Mouse (Mus musculus) heart, embryonic 15.5 days (tissue): ENCODE measurements around the gene Hmmr. TPM values are rescaled to one million over a fixed set of nuclear protein-coding genes. Genes with fewer than 3 reads are reported as not detected.

ENCODE experiments used
- polyA plus RNA-seq: library from polyadenylated mRNA; unstranded; fragments of >200 nt; fragmentation: Nextera tagmentation; extraction: Ambion mirVana; gene quantifications from 2 replicates; pipeline ENCODE4 v1.2.1, GENCODE M21; 2015

Gene Hmmr
- polyA plus RNA-seq, 1 experiment from 2014 or later = 48.7 TPM

Other genes starting within 250 kb of the Hmmr start
- 114 and 123 TPM in 2 replicates for gene Mat2b, start 38.2 kb downstream of the Hmmr start, polyA plus RNA-seq
- 81.3 and 92.3 TPM in 2 replicates for gene Nudcd2, start 245 bp upstream of the Hmmr start, polyA plus RNA-seq
- 124 and 139 TPM in 2 replicates for gene Ccng1, start 21.9 kb upstream of the Hmmr start, polyA plus RNA-seq